Comparison of ENCODE assay signal across 9 mouse cellular contexts in genomic region chr11:95982475-95982874, GRCm38 (mm10). TPM values are rescaled to one million over a fixed set of nuclear protein-coding genes. Genes with fewer than 3 reads are reported as not detected.
A peak's percentile ranks its signal among the peaks of the same experiment; 100 is the strongest.
DNase-seq lines count a peak whose midpoint lies in the region; ATAC-seq and TF ChIP-seq lines count a peak whose summit lies in the region.
"Had no signal": no experiment of that assay in that cellular context is flagged by ENCODE, and none has a peak within 500 bp of the region (broad histone marks: within the 10 kb centered on the region; RNA-seq: fewer than 3 reads in every experiment).

No protein-coding gene starts in this region.

- 22% methylated on average over 1 of the region's 1 CpGs for WGBS in heart, embryonic 11.5 days (ENCODE audit: insufficient replicate concordance)
- 43% methylated on average over 1 of the region's 1 CpGs for WGBS in kidney, adult 2 months
- 25% methylated on average over 1 of the region's 1 CpGs for WGBS in lung, embryonic 16.5 days

- DNase-seq in heart, adult 18-20 months: no peak
- peak; percentile 97 for DNase-seq in ZHBTc4 (ENCODE audit: low read depth, low spot score)
- DNase-seq in kidney, adult 2 months: peak; percentile 69
- DNase-seq in gastrocnemius, postnatal 10 days: no peak
- DNase-seq in adrenal gland, adult (ENCODE audit: inconsistent age in 2 of 2, low spot score in 1 of 2): no peak

- no peak for TF ChIP-seq CTCF in kidney, adult 2 months (conservative IDR thresholded peaks at IDR 0.05; ENCODE audit: insufficient read depth, insufficient read length, low read depth, low read length)

- peak overlapping the region; percentile 25 for H3K4me3 ChIP-seq in heart, embryonic 11.5 days (ENCODE audit: low read depth, low read length)
- H3K4me3 ChIP-seq in kidney, adult 2 months (ENCODE audit: insufficient read depth, low read depth, low read length): peak overlapping the region; percentile 21; the same call in 1 of the 2 replicates
- H3K4me3 ChIP-seq in lung, embryonic 16.5 days (ENCODE audit: low read length): peak overlapping the region; percentile 3; the same call in 1 of the 2 replicates

- H3K4me2 ChIP-seq in heart, embryonic 11.5 days: peak overlapping the region; percentile 57
- peak overlapping the region; percentile 27 for H3K4me2 ChIP-seq in lung, embryonic 16.5 days (ENCODE audit: low read depth, low read length)

- 0 out of 2 replicates have a peak overlapping the region, but pooled peaks have one; percentile 22 for H3K9ac ChIP-seq in heart, embryonic 11.5 days (ENCODE audit: low read depth, low read length)
- H3K9ac ChIP-seq in lung, embryonic 16.5 days (ENCODE audit: low read length): peak overlapping the region; percentile 21; the same call in 1 of the 2 replicates

- peaks cover 20% of the 10 kb centered on the region for H3K36me3 ChIP-seq in heart, embryonic 11.5 days (ENCODE audit: control insufficient read depth, insufficient read depth, low read length)
- no peaks in the 10 kb centered on the region for H3K36me3 ChIP-seq in kidney, adult 2 months (ENCODE audit: control insufficient read depth, insufficient read depth, low read length)
- peaks cover 12% of the 10 kb centered on the region for H3K36me3 ChIP-seq in lung, embryonic 16.5 days (ENCODE audit: control insufficient read depth, insufficient read depth, low read length)

- H3K4me1 ChIP-seq in heart, embryonic 11.5 days (ENCODE audit: control insufficient read depth, insufficient read depth, low read length): peaks cover 38% of the 10 kb centered on the region
- H3K4me1 ChIP-seq in kidney, adult 2 months (ENCODE audit: control insufficient read depth, insufficient read depth, low read length): peaks cover 10% of the 10 kb centered on the region; the same call in 1 of the 2 replicates
- peaks cover 20% of the 10 kb centered on the region for H3K4me1 ChIP-seq in lung, embryonic 16.5 days (replicated peaks; ENCODE audit: control insufficient read depth, insufficient read depth, low read length)

- no peaks in the 10 kb centered on the region for H3K27me3 ChIP-seq in heart, embryonic 11.5 days (ENCODE audit: control insufficient read depth, insufficient read depth, low read length)
- H3K27me3 ChIP-seq in kidney, adult 2 months (replicated peaks; ENCODE audit: control insufficient read depth, insufficient read depth, low read length): no peaks in the 10 kb centered on the region
- no peaks in the 10 kb centered on the region for H3K27me3 ChIP-seq in lung, embryonic 16.5 days (ENCODE audit: control insufficient read depth, insufficient read depth, low read depth, low read length)

- peak; percentile 78 for ATAC-seq in heart, embryonic 11.5 days (replicated peaks; ENCODE audit: insufficient number of reproducible peaks, low FRiP score, low TSS enrichment)
- peak; percentile 91 for ATAC-seq in lung, embryonic 16.5 days (ENCODE audit: low read depth)
- no peak for ATAC-seq in granulocyte monocyte progenitor cell, adult 5-6 weeks (replicated peaks; ENCODE audit: poor library complexity, severe bottlenecking)

- H3K27ac ChIP-seq in heart, embryonic 11.5 days (ENCODE audit: low read depth, low read length): peak overlapping the region; percentile 88
- no peak overlapping the region for H3K27ac ChIP-seq in kidney, adult 2 months (ENCODE audit: insufficient read depth, low read depth, low read length)
- peak overlapping the region; percentile 73 for H3K27ac ChIP-seq in lung, embryonic 16.5 days (ENCODE audit: low read length)

- no peaks in the 10 kb centered on the region for H3K9me3 ChIP-seq in heart, embryonic 11.5 days (replicated peaks; ENCODE audit: control insufficient read depth, low read length)
- no peaks in the 10 kb centered on the region for H3K9me3 ChIP-seq in lung, embryonic 16.5 days (ENCODE audit: control insufficient read depth, low read length)

- TF ChIP-seq POLR2A in kidney, adult 2 months (IDR thresholded peaks at IDR 0.05; ENCODE audit: low read depth, low read length): no peak

RNA-seq across cellular contexts. Expression of gene Igf2bp1, which starts 23.3 kb away (rescaled TPM):
- polyA plus RNA-seq in heart, embryonic 11.5 days (2014; fragmentation: Nextera tagmentation; extraction: Ambion mirVana): 50.0 and 51.5 TPM in 2 replicates
- under 1 TPM; 0.05 to 0.35 TPM for total RNA-seq in heart, adult 18-20 months (2021)
- 1.0 and 1.1 TPM in 2 replicates for polyA plus RNA-seq in kidney, adult 2 months (2012; rRNA removed)
- 31.0 and 36.2 TPM in 2 replicates for polyA plus RNA-seq in lung, embryonic 16.5 days (2015; fragmentation: Nextera tagmentation; extraction: Ambion mirVana)
- total RNA-seq in gastrocnemius, postnatal 10 days (2021): 1 to 10 TPM in 1 of 2 experiments, under 1 TPM in 1; 0.23 to 1.4 TPM
- not detected in 2 replicates for total RNA-seq in granulocyte monocyte progenitor cell, adult 5-6 weeks (2014; fragmentation: Nextera tagmentation)
- total RNA-seq in granulocyte monocyte progenitor cell, adult 5-6 weeks (2017): under 0.01 TPM in 1 of 2 replicates, not detected in the other
- total RNA-seq: megakaryocyte, adult 5-6 weeks had no signal

RNA-seq across cellular contexts. Expression of gene Gip, which starts 41.9 kb away (rescaled TPM):
- polyA plus RNA-seq in heart, embryonic 11.5 days (2014; fragmentation: Nextera tagmentation; extraction: Ambion mirVana): not detected in 2 replicates
- total RNA-seq in heart, adult 18-20 months (2021): not detected
- not detected in 2 replicates for polyA plus RNA-seq in kidney, adult 2 months (2012; rRNA removed)
- polyA plus RNA-seq in lung, embryonic 16.5 days (2015; fragmentation: Nextera tagmentation; extraction: Ambion mirVana): not detected in 2 replicates
- not detected for total RNA-seq in gastrocnemius, postnatal 10 days (2021)
- not detected in 2 replicates for total RNA-seq in granulocyte monocyte progenitor cell, adult 5-6 weeks (2014; fragmentation: Nextera tagmentation)
- not detected in 2 replicates for total RNA-seq in granulocyte monocyte progenitor cell, adult 5-6 weeks (2017)
- total RNA-seq: megakaryocyte, adult 5-6 weeks had no signal

RNA-seq across cellular contexts. Expression of gene Snf8, which starts 52.2 kb away (rescaled TPM):
- 27.1 and 31.3 TPM in 2 replicates for polyA plus RNA-seq in heart, embryonic 11.5 days (2014; fragmentation: Nextera tagmentation; extraction: Ambion mirVana)
- 10 to 100 TPM; 43.6 to 44.9 TPM for total RNA-seq in heart, adult 18-20 months (2021)
- polyA plus RNA-seq in kidney, adult 2 months (2012; rRNA removed): 35.5 and 45.9 TPM in 2 replicates
- polyA plus RNA-seq in lung, embryonic 16.5 days (2015; fragmentation: Nextera tagmentation; extraction: Ambion mirVana): 84.3 and 92.0 TPM in 2 replicates
- 10 to 100 TPM; 31.6 to 34.5 TPM for total RNA-seq in gastrocnemius, postnatal 10 days (2021)
- total RNA-seq in granulocyte monocyte progenitor cell, adult 5-6 weeks (2014; fragmentation: Nextera tagmentation): 88.7 and 94.9 TPM in 2 replicates
- 37.0 and 44.1 TPM in 2 replicates for total RNA-seq in granulocyte monocyte progenitor cell, adult 5-6 weeks (2017)

Comparison
In these comparisons a context has a peak if more than half of its experiments do, and no peak if none do; other contexts are left out.
1. DNase-seq: peak in ZHBTc4 (single experiment) and kidney, adult 2 months (single experiment); none in heart, adult 18-20 months (0 of 2), gastrocnemius, postnatal 10 days (single experiment) and adrenal gland, adult (0 of 2).
2. Peak in every context shown above with its lines, with median percentiles within 50 percentile points of each other: H3K4me3 ChIP-seq.